Mouse (Mus musculus) midbrain, embryonic 10.5 days (tissue): Measurements from ENCODE around the gene Agbl4. TPM values are rescaled to one million over a fixed set of nuclear protein-coding genes. Genes with fewer than 3 reads are reported as not detected.

ENCODE experiments used
- DNase-seq: peaks from one replicate; pipeline ENCODE4 v3.0.0-alpha.2; 2017; ENCODE audit warnings: low spot score
- H3K27ac ChIP-seq: fragments of 300-500 bp; sonication (generic); replicated peaks from 2 replicates; pipeline ENCODE4 v1.5.1; 2016; ENCODE audit warnings: mild to moderate bottlenecking
- H3K27me3 ChIP-seq: fragments of 300-500 bp; sonication (generic); 2 replicates; pipeline ENCODE4 v1.6.1; 2016; ENCODE audit warnings: low read depth, mild to moderate bottlenecking; ENCODE audit not compliant: poor library complexity, severe bottlenecking
- H3K36me3 ChIP-seq: fragments of 300-500 bp; sonication (generic); 2 replicates; pipeline ENCODE4 v1.6.1; 2016; ENCODE audit warnings: mild to moderate bottlenecking, moderate library complexity
- H3K4me1 ChIP-seq: fragments of 300-500 bp; sonication (generic); 2 replicates; pipeline ENCODE4 v1.6.1; 2016
- H3K4me3 ChIP-seq: fragments of 300-500 bp; sonication (generic); 2 replicates; pipeline ENCODE4 v1.5.1; 2016; ENCODE audit warnings: mild to moderate bottlenecking, moderate library complexity
- H3K9me3 ChIP-seq: fragments of 300-500 bp; sonication (generic); replicated peaks from 2 replicates; pipeline ENCODE4 v1.6.1; 2016; ENCODE audit warnings: mild to moderate bottlenecking
- WGBS: fragments of 180-500 bp; shearing (Covaris S2); methylation state at CpG from one replicate; pipeline ENCODE4 v1.1.7; 2016; 5-methylcytosine and 5-hydroxymethylcytosine counted together
- polyA plus RNA-seq: library from polyadenylated mRNA; unstranded; fragments of >200 nt; fragmentation: Nextera tagmentation; extraction: Ambion mirVana; gene quantifications from 2 replicates; pipeline ENCODE4 v1.2.1, GENCODE M21; 2016

Gene Agbl4
- polyA plus RNA-seq, 1 experiment from 2014 or later, result 0.64 TPM

DNA sequence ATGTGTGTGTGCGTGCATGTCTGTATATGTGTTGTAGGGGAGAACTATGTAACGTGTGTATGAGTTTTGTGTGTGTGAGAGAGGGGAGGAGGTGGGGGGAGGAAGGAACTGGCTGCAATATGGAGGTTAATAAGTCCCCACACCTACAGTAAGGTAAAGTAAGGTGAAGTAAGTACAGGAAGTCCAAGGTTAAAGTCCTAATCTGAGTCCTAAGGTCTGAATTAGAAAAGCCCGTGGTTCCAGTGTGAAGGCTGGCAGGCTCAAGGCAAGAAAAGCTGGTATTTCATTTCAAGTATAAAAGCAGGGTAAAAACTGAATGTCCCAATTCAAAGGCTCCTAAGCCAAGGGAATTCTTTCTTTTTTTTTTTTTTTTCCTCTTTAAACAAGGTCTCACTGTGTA, 980.6 kb downstream of the Agbl4 start:
- Histone ChIP-seq H3K4me3 (no peak overlapping the region), H3K4me1 (no peaks in the 10 kb centered on the region), H3K9me3 (no peaks in the 10 kb centered on the region), H3K27ac (no peak overlapping the region), H3K36me3 (no peaks in the 10 kb centered on the region), H3K27me3 (no peaks in the 10 kb centered on the region)
- no peak for DNase-seq
- WGBS, result 87% methylated on average over 3 of the region's 3 CpGs

DNA sequence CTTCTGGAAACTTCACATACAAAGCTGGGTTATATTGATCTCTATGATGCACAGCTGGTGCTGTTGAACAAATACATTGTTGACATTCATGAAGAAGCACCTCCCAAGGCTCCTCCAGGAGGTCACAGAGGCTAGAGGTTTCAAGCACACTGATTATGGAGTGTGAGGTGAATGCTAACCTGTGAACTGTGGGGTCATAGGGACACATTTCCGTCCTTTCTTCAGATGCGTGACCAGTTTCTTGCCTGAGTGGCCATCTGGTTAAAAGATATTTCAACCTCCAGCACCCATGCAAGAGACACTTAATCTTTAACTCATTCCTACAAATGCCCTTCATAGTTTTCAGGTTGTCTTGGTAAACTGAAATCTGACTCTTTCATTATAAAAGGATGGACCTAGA, 985.6 kb downstream of the Agbl4 start:
- Histone ChIP-seq H3K27ac (no peak overlapping the region), H3K9me3 (no peaks in the 10 kb centered on the region), H3K4me1 (no peaks in the 10 kb centered on the region), H3K36me3 (no peaks in the 10 kb centered on the region), H3K4me3 (no peak overlapping the region), H3K27me3 (no peaks in the 10 kb centered on the region)
- 75% methylated on average over 2 of the region's 2 CpGs for WGBS
- no peak for DNase-seq

- Histone ChIP-seq H3K9me3 (no peaks in the 10 kb centered on the region), H3K27me3 (no peaks in the 10 kb centered on the region), H3K36me3 (no peaks in the 10 kb centered on the region), H3K27ac (no peak overlapping the region), H3K4me1 (no peaks in the 10 kb centered on the region), H3K4me3 (no peak overlapping the region)
- no peak for DNase-seq
Measured at GRCm38 (mm10) chr4:111390736-111391135, 993.3 kb downstream of the Agbl4 start.

DNA sequence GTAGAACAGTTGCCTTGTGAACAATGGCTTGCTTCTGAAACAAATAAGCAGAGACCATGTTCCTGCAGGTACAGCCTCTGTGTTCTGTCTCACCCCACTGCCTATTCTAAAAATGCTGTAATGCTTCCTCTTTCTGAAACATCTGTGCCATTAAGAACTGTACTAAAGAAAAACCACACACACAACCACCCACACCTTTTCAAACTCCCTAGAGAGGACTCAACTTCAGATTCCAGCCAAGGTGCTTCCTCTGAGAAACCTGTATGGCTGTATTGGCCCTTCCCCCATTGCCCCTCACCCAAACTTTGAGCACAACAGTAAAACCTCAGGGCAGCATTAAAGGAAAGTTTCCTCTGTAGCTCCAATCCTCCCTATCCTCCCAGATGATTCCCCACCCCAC, 1002.3 kb downstream of the Agbl4 start:
- Histone ChIP-seq H3K36me3 (no peaks in the 10 kb centered on the region), H3K9me3 (no peaks in the 10 kb centered on the region), H3K27me3 (no peaks in the 10 kb centered on the region), H3K4me1 (no peaks in the 10 kb centered on the region), H3K4me3 (no peak overlapping the region), H3K27ac (no peak overlapping the region)
- DNase-seq, result no peak

GRCm38 (mm10) chr4:111400676-111401075, 1003.2 kb downstream of the Agbl4 start:
- 58% methylated on average over 2 of the region's 2 CpGs for WGBS

DNA sequence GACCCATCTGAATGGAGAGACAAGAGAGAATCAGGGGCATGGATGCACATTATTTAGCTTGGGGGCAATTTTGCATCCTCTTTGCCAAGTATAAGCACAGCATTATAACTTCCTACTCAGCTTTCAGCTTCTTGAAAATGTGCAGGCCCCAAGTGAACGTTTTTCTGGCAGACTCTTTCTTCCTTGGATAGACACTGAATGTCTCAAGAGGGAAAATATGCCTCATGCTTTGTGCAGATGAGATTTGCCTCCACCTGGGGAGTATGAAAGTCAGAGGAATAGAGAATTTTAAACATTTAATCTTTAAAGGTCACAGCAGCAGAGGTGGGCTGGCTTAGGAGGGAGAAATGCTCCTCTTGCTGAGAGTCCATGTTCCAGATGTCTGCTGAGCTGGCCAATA, 1005.8 kb downstream of the Agbl4 start:
- Histone ChIP-seq H3K27ac (no peak overlapping the region), H3K9me3 (no peaks in the 10 kb centered on the region), H3K27me3 (no peaks in the 10 kb centered on the region), H3K4me3 (no peak overlapping the region), H3K4me1 (no peaks in the 10 kb centered on the region), H3K36me3 (no peaks in the 10 kb centered on the region)
- no peak for DNase-seq
- WGBS, result 68% methylated on average over 1 of the region's 1 CpGs

More at GRCm38 (mm10) chr4:111400676-111401075, 1003.2 kb downstream of the Agbl4 start:
- Histone ChIP-seq H3K4me3 (no peak overlapping the region), H3K4me1 (no peaks in the 10 kb centered on the region), H3K27me3 (no peaks in the 10 kb centered on the region), H3K9me3 (no peaks in the 10 kb centered on the region), H3K27ac (no peak overlapping the region), H3K36me3 (no peaks in the 10 kb centered on the region)
- DNase-seq, result no peak

DNA sequence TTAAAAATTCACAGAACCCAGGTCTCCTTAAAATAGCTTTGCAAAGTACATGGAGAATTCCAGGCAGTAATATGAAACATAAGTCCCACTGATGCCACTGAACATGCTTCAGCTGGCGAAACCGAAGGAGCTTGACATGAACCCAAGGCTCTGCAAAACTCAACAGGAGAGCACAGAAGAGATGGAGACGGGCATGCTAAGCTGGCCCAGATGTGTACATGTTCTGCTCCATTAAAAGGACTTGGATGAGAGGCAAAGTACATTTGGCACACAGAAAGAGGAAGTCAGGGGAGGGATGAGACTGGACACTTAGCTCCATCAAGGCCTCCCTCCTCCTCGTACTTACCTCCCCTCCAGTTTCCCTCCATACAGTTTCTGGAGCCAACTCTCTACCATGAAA, 1013.3 kb downstream of the Agbl4 start:
- Histone ChIP-seq H3K9me3 (no peaks in the 10 kb centered on the region), H3K27me3 (no peaks in the 10 kb centered on the region), H3K27ac (no peak overlapping the region), H3K4me3 (no peak overlapping the region), H3K4me1 (peaks cover 11% of the 10 kb centered on the region), H3K36me3 (no peaks in the 10 kb centered on the region)
- DNase-seq, result no peak
- 91% methylated on average over 4 of the region's 4 CpGs for WGBS

DNA sequence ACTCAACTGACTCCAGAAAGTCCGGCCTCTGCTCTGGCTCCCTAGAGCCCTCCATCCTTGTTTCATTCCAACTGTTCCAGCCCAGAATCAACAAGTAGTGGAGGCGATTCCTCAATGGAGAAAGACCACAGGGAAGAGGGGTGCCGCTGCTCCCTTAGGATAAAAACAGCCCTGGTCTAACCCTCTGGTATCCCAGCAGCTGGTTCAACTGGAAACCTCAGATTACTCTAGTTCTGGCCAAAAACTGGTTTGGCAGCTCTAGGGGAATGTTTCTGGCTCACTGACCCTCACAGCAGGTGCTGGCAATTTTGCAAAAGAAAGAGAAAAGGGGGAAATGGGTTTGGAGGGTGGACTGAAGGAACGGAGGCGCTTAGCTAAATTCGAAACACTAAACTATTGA, 1016.9 kb downstream of the Agbl4 start:
- Histone ChIP-seq H3K4me1 (peaks cover 24% of the 10 kb centered on the region), H3K27me3 (no peaks in the 10 kb centered on the region), H3K36me3 (peaks cover 14% of the 10 kb centered on the region), H3K27ac (peak overlapping the region; percentile 96), H3K9me3 (no peaks in the 10 kb centered on the region), H3K4me3 (peak overlapping the region; percentile 95)
- DNase-seq, result no peak
- WGBS, result 0% methylated on average over 6 of the region's 6 CpGs

DNA sequence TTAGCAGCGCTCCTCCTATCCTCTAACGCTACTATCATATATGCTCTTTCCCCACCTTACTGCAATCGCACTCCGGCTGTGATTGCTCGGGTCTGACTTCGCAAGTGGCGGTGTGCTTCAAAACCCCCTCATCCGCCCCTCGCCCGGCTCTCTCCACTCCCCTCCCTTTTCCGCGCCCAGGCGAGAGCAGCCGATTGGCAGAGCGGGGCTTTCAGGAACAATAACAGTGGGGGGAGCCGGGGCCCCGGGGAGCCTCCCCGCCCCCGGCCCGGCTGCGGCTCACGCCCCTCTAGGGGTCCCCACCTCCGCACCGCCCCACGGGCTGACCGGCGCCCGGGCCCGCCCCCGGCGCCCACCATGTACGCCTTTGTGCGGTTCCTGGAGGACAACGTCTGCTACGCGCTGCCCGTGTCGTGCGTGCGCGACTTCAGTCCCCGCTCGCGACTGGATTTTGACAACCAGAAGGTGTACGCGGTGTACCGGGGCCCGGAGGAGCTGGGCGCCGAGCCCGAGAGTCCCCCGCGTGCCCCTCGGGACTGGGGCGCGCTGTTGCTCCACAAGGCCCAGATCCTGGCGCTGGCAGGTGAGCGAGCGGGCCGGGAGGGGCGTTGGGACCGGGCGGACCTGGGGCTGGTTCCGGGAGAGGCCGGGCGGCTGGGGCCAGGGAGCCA, 1017.5 kb downstream of the Agbl4 start, which contains the start of gene Bend5:
Gene Bend5 (plus strand): TSS at position 189 of the 671 bp plus-strand sequence.
- Histone ChIP-seq H3K4me1 (peaks cover 24% of the 10 kb centered on the region), H3K9me3 (no peaks in the 10 kb centered on the region), H3K4me3 (peak within 1 kb of the TSS; percentile 95), H3K36me3 (peaks cover 19% of the 10 kb centered on the region), H3K27me3 (no peaks in the 10 kb centered on the region), H3K27ac (peak within 1 kb of the TSS; percentile 96)
- DNase-seq, result peak; percentile 93
- under 1% methylated on average over 66 of the region's 66 CpGs for WGBS

- no peak overlapping the region for H3K27ac ChIP-seq
Measured at GRCm38 (mm10) chr4:111416126-111416525, 1018.7 kb downstream of the Agbl4 start.

DNA sequence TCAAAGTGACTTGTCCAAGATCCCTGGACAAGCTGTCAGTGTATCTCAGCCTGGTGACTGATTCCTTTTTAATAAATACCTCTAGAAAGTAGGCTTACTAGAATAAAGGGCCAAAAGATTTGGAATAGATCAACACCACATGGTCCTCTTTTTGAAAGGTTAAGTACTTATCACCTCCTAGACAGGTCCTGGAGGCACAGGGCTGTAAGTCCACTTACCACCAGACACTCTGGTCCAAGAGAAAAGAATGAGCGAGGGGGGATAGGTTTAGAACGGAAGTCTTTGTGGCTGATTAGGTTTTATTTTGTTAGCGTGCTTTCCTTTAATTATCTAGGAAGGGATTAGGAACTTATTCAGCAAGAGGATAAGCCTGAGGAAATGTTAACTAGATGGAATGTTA, 1019.1 kb downstream of the Agbl4 start:
- Histone ChIP-seq H3K4me3 (peak overlapping the region; percentile 95; the same call in 1 of the 2 replicates), H3K27me3 (no peaks in the 10 kb centered on the region), H3K27ac (no peak overlapping the region), H3K36me3 (peaks cover 31% of the 10 kb centered on the region), H3K4me1 (peaks cover 24% of the 10 kb centered on the region), H3K9me3 (no peaks in the 10 kb centered on the region)
- no peak for DNase-seq
- WGBS, result 51% methylated on average over 3 of the region's 3 CpGs

More at GRCm38 (mm10) chr4:111416126-111416525, 1018.7 kb downstream of the Agbl4 start:
- peak overlapping the region; percentile 95 for H3K4me3 ChIP-seq
- WGBS, result 87% methylated on average over 3 of the region's 3 CpGs
- H3K9me3 ChIP-seq, result no peaks in the 10 kb centered on the region
- peaks cover 24% of the 10 kb centered on the region for H3K4me1 ChIP-seq
- no peaks in the 10 kb centered on the region for H3K27me3 ChIP-seq
- H3K36me3 ChIP-seq, result peaks cover 28% of the 10 kb centered on the region
- no peak for DNase-seq

DNA sequence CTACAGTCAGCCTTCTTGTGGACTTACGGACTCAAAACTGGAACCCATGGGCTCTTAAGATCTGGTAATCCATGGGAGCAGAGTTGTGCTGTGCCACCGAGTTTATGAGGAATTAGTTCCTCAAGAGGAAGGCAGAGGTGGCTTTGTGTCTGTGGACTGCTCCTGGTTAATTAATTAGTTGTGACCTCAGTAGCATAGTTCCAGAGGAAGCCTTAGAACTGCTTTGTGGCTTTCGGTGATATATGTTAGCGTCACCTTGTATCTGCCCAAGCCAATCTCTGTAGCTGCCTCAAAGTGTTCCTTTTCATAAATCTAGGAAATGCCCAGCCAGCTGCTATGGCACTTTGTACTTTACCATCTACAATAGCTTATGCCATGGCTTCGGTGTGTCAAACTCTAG, 1020.3 kb downstream of the Agbl4 start:
- DNase-seq, result no peak
- Histone ChIP-seq H3K4me1 (peaks cover 24% of the 10 kb centered on the region), H3K27me3 (no peaks in the 10 kb centered on the region), H3K9me3 (no peaks in the 10 kb centered on the region), H3K4me3 (no peak overlapping the region), H3K27ac (no peak overlapping the region), H3K36me3 (peaks cover 40% of the 10 kb centered on the region)
- WGBS, result 91% methylated on average over 5 of the region's 5 CpGs

DNA sequence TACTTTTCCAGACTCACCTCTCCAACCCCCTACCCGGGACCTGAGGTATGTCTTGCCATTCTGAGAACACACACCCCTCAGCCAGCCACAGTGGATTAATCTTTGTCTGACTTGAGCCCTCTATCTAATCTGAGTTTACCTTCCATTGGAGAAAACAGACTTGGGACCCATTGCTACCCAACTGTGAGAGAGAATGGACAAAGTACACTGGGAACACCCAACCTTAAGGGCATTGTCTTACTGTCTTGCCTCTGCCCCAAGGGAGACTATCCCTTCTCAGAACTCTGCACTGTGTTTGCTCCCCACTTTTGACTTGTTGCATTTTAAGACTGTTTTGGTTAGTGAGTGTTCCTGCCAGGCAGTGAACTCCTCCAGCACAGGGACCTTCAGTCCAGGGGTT, 1022.0 kb downstream of the Agbl4 start:
- DNase-seq, result no peak
- Histone ChIP-seq H3K4me3 (no peak overlapping the region), H3K27ac (no peak overlapping the region), H3K27me3 (no peaks in the 10 kb centered on the region), H3K4me1 (peaks cover 17% of the 10 kb centered on the region), H3K36me3 (peaks cover 41% of the 10 kb centered on the region), H3K9me3 (no peaks in the 10 kb centered on the region)
- 91% methylated on average over 1 of the region's 1 CpGs for WGBS
